Mouse (Mus musculus) olfactory bulb, adult 2 months (tissue): Measurements from ENCODE around the gene Stn1. TPM values are rescaled to one million over a fixed set of nuclear protein-coding genes. Genes with fewer than 3 reads are reported as not detected.

Experiments
- H3K27ac ChIP-seq: fragments of 200-500 bp; 2 replicates; pipeline ENCODE4 v1.5.1; 2012; ENCODE audit warnings: low read depth, low read length; ENCODE audit not compliant: insufficient read depth
- H3K4me1 ChIP-seq: fragments of 200-500 bp; 2 replicates; pipeline ENCODE4 v1.6.1; 2012; ENCODE audit warnings: low read length; ENCODE audit not compliant: control insufficient read depth, insufficient read depth
- H3K4me3 ChIP-seq: fragments of 200-500 bp; 2 replicates; pipeline ENCODE4 v1.5.1; 2012; ENCODE audit warnings: mild to moderate bottlenecking, low read depth, low read length, moderate library complexity; ENCODE audit not compliant: insufficient read depth
- CTCF ChIP-seq: fragments of 200-500 bp; IDR thresholded peaks from 2 replicates; pipeline ENCODE4 v1.5.1; 2012; ENCODE audit warnings: low read depth, mild to moderate bottlenecking, low read length, moderate library complexity; ENCODE audit not compliant: insufficient read depth
- POLR2A ChIP-seq: fragments of 200-500 bp; IDR thresholded peaks from 2 replicates; pipeline ENCODE4 v1.6.1; 2012; ENCODE audit warnings: mild to moderate bottlenecking, low read depth, low read length, moderate library complexity; ENCODE audit not compliant: insufficient read depth
- WGBS: fragments of 180-500 bp; shearing (Covaris S2); methylation state at CpG from one replicate; pipeline ENCODE4 v1.1.7; 2018; 5-methylcytosine and 5-hydroxymethylcytosine counted together
- polyA plus RNA-seq: library from polyadenylated mRNA; stranded (reverse); fragments of >200 nt; gene quantifications from 2 replicates; pipeline ENCODE4 v1.2.4, GENCODE M21; 2012; ENCODE audit warnings: low replicate concordance; ENCODE audit not compliant: missing spikeins, insufficient read depth, insufficient read length

Stn1 gene
- polyA plus RNA-seq, 1 experiment = not detected

- WGBS = 30% methylated on average over 27 of the region's 27 CpGs
- Histone ChIP-seq H3K4me3 (peak overlapping the region; percentile 36), H3K27ac (no peak overlapping the region), H3K4me1 (peaks cover 12% of the 10 kb centered on the region)
- TF ChIP-seq CTCF = no peak
- no peak for TF ChIP-seq POLR2A
Measured at GRCm38 (mm10) chr19:47507128-47508121, 29.9 kb downstream of the Stn1 start.

- WGBS = 80% methylated on average over 4 of the region's 4 CpGs
- Histone ChIP-seq H3K4me3 (no peak overlapping the region), H3K27ac (no peak overlapping the region), H3K4me1 (peaks cover 23% of the 10 kb centered on the region)
- TF ChIP-seq POLR2A (no peak), CTCF (no peak)
Measured at GRCm38 (mm10) chr19:47503625-47504024, 33.7 kb downstream of the Stn1 start.

- Histone ChIP-seq H3K4me1 (peaks cover 24% of the 10 kb centered on the region), H3K4me3 (no peak overlapping the region), H3K27ac (no peak overlapping the region)
- no peak for TF ChIP-seq POLR2A
- 0 out of 2 replicates have a peak, but pooled peaks have one; percentile 29 for TF ChIP-seq CTCF
- 83% methylated on average over 8 of the region's 8 CpGs for WGBS
Measured at GRCm38 (mm10) chr19:47502563-47502962, 34.7 kb downstream of the Stn1 start.

GRCm38 (mm10) chr19:47500389-47501011 lies 36.8 kb downstream of the Stn1 start:
- no peak overlapping the region for H3K27ac ChIP-seq
- peaks cover 21% of the 10 kb centered on the region for H3K4me1 ChIP-seq
- H3K4me3 ChIP-seq = no peak overlapping the region
- 53% methylated on average over 11 of the region's 11 CpGs for WGBS
- TF ChIP-seq CTCF = no peak
- no peak for TF ChIP-seq POLR2A

GRCm38 (mm10) chr19:47499841-47500240 lies 37.5 kb downstream of the Stn1 start:
- H3K27ac ChIP-seq = no peak overlapping the region
- 88% methylated on average over 5 of the region's 5 CpGs for WGBS
- H3K4me1 ChIP-seq = peaks cover 21% of the 10 kb centered on the region
- H3K4me3 ChIP-seq = no peak overlapping the region
- TF ChIP-seq POLR2A (no peak), CTCF (no peak)

- no peak for TF ChIP-seq POLR2A
- TF ChIP-seq CTCF = no peak
- 83% methylated on average over 4 of the region's 4 CpGs for WGBS
- Histone ChIP-seq H3K27ac (no peak overlapping the region), H3K4me3 (no peak overlapping the region), H3K4me1 (peaks cover 21% of the 10 kb centered on the region)
Measured at GRCm38 (mm10) chr19:47498942-47499341, 38.4 kb downstream of the Stn1 start.

GRCm38 (mm10) chr19:47497736-47498135 lies 39.6 kb downstream of the Stn1 start:
- H3K4me3 ChIP-seq = no peak overlapping the region
- WGBS = 82% methylated on average over 6 of the region's 6 CpGs
- TF ChIP-seq POLR2A = no peak
- no peak for TF ChIP-seq CTCF

GRCm38 (mm10) chr19:47497313-47497712 lies 40.0 kb downstream of the Stn1 start:
- no peak overlapping the region for H3K4me3 ChIP-seq
- no peak overlapping the region for H3K27ac ChIP-seq
- H3K4me1 ChIP-seq = peaks cover 21% of the 10 kb centered on the region
- 50% methylated on average over 9 of the region's 9 CpGs for WGBS
- no peak for TF ChIP-seq CTCF
- no peak for TF ChIP-seq POLR2A

More at GRCm38 (mm10) chr19:47497736-47498135, 39.6 kb downstream of the Stn1 start:
- H3K27ac ChIP-seq = no peak overlapping the region
- peaks cover 21% of the 10 kb centered on the region for H3K4me1 ChIP-seq
